In the genomic region with DNA sequence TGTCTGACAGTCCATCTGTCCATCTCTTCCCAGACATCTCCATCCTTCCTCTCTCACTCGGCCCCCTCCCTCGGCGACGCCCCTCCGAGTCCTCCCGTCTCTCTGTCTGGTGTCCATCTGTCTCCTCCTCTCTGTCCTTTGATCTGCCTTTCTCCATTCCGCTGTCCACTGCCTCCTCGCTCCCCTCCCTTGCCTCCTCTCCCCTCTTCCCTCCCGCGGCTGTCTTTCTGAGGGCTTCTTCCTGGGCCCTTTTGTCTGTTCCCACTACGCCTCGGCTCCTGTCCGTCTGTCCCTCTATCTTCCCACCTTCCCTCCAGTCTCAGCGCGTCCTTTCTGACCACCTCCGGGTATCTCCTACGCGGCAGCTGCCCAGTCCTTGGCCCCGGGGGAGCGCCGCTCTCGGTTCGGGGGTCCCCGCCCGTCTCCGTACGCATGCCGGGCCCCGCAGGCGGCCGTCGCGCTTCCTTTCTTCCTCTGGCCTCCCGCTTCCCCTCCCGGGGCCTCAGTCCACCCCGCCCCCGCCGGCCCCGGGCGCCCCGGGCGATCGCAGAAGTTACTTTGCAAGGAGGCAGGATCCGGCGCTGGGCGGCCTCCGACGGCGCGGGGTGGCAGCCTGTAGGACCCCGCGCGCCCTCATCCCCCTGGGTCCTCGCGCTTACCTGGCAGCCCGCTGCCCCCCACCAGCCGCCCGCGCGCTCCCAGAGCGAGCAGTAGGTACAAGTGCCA, we compare ENCODE assay signal across 7 mouse cellular contexts. TPM values are rescaled to one million over a fixed set of nuclear protein-coding genes. Genes with fewer than 3 reads are reported as not detected.
A peak's percentile ranks its signal among the peaks of the same experiment; 100 is the strongest.
DNase-seq lines count a peak whose midpoint lies in the region; ATAC-seq and TF ChIP-seq lines count a peak whose summit lies in the region.

No protein-coding gene starts in this region.

- peaks cover 62% of the 10 kb centered on the region for H3K27me3 ChIP-seq in embryonic facial prominence, embryonic 13.5 days
- H3K27me3 ChIP-seq in liver, embryonic 13.5 days, result peaks cover 63% of the 10 kb centered on the region
- H3K27me3 ChIP-seq in small intestine, adult 2 months (ENCODE audit: control insufficient read depth, insufficient read depth, low read length), result peaks cover 20% of the 10 kb centered on the region

- H3K27ac ChIP-seq in embryonic facial prominence, embryonic 13.5 days, result no peak overlapping the region
- H3K27ac ChIP-seq in liver, embryonic 13.5 days, result no peak overlapping the region
- H3K27ac ChIP-seq in small intestine, adult 2 months (ENCODE audit: insufficient read depth, low read depth, low read length), result no peak overlapping the region

- no peak for TF ChIP-seq POLR2A in small intestine, adult 2 months (IDR thresholded peaks at IDR 0.05; ENCODE audit: low read depth, low read length)

- peaks cover 13% of the 10 kb centered on the region for H3K36me3 ChIP-seq in embryonic facial prominence, embryonic 13.5 days
- no peaks in the 10 kb centered on the region for H3K36me3 ChIP-seq in liver, embryonic 13.5 days
- no peaks in the 10 kb centered on the region for H3K36me3 ChIP-seq in small intestine, adult 2 months (ENCODE audit: control insufficient read depth, insufficient read depth, low read length)

- peak; percentile 23; the same call in 1 of the 2 replicates for ATAC-seq in embryonic facial prominence, embryonic 13.5 days (ENCODE audit: insufficient number of reproducible peaks, insufficient read depth, low FRiP score, low TSS enrichment, low read depth)
- peak; percentile 4; the same call in 1 of the 2 replicates for ATAC-seq in liver, embryonic 13.5 days (ENCODE audit: low read depth)

- peak overlapping the region; percentile 95 for H3K4me2 ChIP-seq in embryonic facial prominence, embryonic 13.5 days
- peak overlapping the region; percentile 68 for H3K4me2 ChIP-seq in liver, embryonic 13.5 days

- under 1% methylated on average over 61 of the region's 61 CpGs for WGBS in embryonic facial prominence, embryonic 13.5 days
- 2% methylated on average over 61 of the region's 61 CpGs for WGBS in liver, embryonic 13.5 days (ENCODE audit: insufficient replicate concordance)
- 4% methylated on average over 59 of the region's 61 CpGs for WGBS in small intestine, adult 2 months

- no peak for TF ChIP-seq CTCF in small intestine, adult 2 months (IDR thresholded peaks at IDR 0.05; ENCODE audit: extremely low read depth, insufficient read length, insufficient replicate concordance, low read depth, low read length)

- H3K9me3 ChIP-seq in embryonic facial prominence, embryonic 13.5 days, result no peaks in the 10 kb centered on the region
- no peaks in the 10 kb centered on the region for H3K9me3 ChIP-seq in liver, embryonic 13.5 days (replicated peaks)

- H3K4me3 ChIP-seq in embryonic facial prominence, embryonic 13.5 days, result peak overlapping the region; percentile 66
- peak overlapping the region; percentile 48 for H3K4me3 ChIP-seq in liver, embryonic 13.5 days (replicated peaks)
- peak overlapping the region; percentile 75 for H3K4me3 ChIP-seq in small intestine, adult 2 months (ENCODE audit: low read depth, low read length)

- peak overlapping the region; percentile 73 for H3K9ac ChIP-seq in embryonic facial prominence, embryonic 13.5 days
- H3K9ac ChIP-seq in liver, embryonic 13.5 days, result no peak overlapping the region

- peaks cover 43% of the 10 kb centered on the region for H3K4me1 ChIP-seq in embryonic facial prominence, embryonic 13.5 days
- peaks cover 6% of the 10 kb centered on the region for H3K4me1 ChIP-seq in liver, embryonic 13.5 days (replicated peaks)
- H3K4me1 ChIP-seq in small intestine, adult 2 months (ENCODE audit: control insufficient read depth, insufficient read depth, insufficient read length, low read length), result 0 out of 2 replicates have a peak, but pooled peaks cover 3% of the 10 kb centered on the region

- peak; percentile 7 for DNase-seq in right cerebral cortex, adult 18-20 months
- no peak for DNase-seq in right cerebral cortex, postnatal 25 days
- peak; percentile 44 for DNase-seq in heart, postnatal 4 days
- no peak for DNase-seq in liver, embryonic 13.5 days
- no peak for DNase-seq in spleen, postnatal 10 days (ENCODE audit: low spot score in 2 of 2)

RNA-seq across cellular contexts. Expression of a gene that starts 0.5 kb away (rescaled TPM):
- polyA plus RNA-seq in embryonic facial prominence, embryonic 13.5 days (2015; fragmentation: Nextera tagmentation; extraction: Ambion mirVana), result 22.9 and 24.1 TPM in 2 replicates
- total RNA-seq in heart, postnatal 4 days (2021), result 1 to 10 TPM; 4.2 to 5.4 TPM
- 0.16 and 0.22 TPM in 2 replicates for polyA plus RNA-seq in liver, embryonic 13.5 days (2015; fragmentation: Nextera tagmentation; extraction: Ambion mirVana)
- polyA plus RNA-seq in small intestine, adult 2 months (2012; rRNA removed), result 10.5 and 19.3 TPM in 2 replicates

RNA-seq across cellular contexts. Expression of a gene that starts 54.9 kb away (rescaled TPM):
- 12.1 and 12.8 TPM in 2 replicates for polyA plus RNA-seq in embryonic facial prominence, embryonic 13.5 days (2015; fragmentation: Nextera tagmentation; extraction: Ambion mirVana)
- total RNA-seq in heart, postnatal 4 days (2021), result not detected
- polyA plus RNA-seq in liver, embryonic 13.5 days (2015; fragmentation: Nextera tagmentation; extraction: Ambion mirVana), result 0.03 and 0.05 TPM in 2 replicates
- not detected in 2 replicates for polyA plus RNA-seq in small intestine, adult 2 months (2012; rRNA removed)

Comparison
In these comparisons a context has a peak if more than half of its experiments do, and no peak if none do; other contexts are left out.
1. DNase-seq: peak in right cerebral cortex, adult 18-20 months (single experiment) and heart, postnatal 4 days (single experiment); none in right cerebral cortex, postnatal 25 days (single experiment), liver, embryonic 13.5 days (single experiment) and spleen, postnatal 10 days (0 of 2).
2. RNA of a gene that starts 54.9 kb away (polyA plus RNA-seq): 12.1 to 12.8 TPM in embryonic facial prominence, embryonic 13.5 days; 0.03 to 0.05 TPM in liver, embryonic 13.5 days and not detected in small intestine, adult 2 months; every median in the first group is over 10 times any median in the second.
3. Peak in every context shown above with its lines, with median percentiles within 50 percentile points of each other: H3K4me3 ChIP-seq.